Mouse (Mus musculus) B cell, adult 2 months (primary cell): ENCODE data around the gene Nelfe.
"Not testable (repeated sequence)": the region's sequence is repeated elsewhere in the genome, so short reads cannot be mapped to it uniquely, and the experiment has no call there.

ENCODE experiments used
- DNase-seq, 2 experiments: peaks; one replicate each; pipeline ENCODE4 v3.0.0; 2022

Nelfe gene

GRCm38 (mm10) chr17:34849722-34850516, at the start of gene Nelfe, which contains the start of gene Skiv2l:
Nelfe (plus strand) TSS chr17:34850391.
Skiv2l (minus strand) TSS chr17:34850210.
- peak; percentile 99 for DNase-seq

GRCm38 (mm10) chr17:34800781-34801305, 49.3 kb upstream of the Nelfe start:
- DNase-seq, result not testable (repeated sequence)

GRCm38 (mm10) chr17:34802756-34803155, 47.4 kb upstream of the Nelfe start:
- not testable (repeated sequence) for DNase-seq

DNA sequence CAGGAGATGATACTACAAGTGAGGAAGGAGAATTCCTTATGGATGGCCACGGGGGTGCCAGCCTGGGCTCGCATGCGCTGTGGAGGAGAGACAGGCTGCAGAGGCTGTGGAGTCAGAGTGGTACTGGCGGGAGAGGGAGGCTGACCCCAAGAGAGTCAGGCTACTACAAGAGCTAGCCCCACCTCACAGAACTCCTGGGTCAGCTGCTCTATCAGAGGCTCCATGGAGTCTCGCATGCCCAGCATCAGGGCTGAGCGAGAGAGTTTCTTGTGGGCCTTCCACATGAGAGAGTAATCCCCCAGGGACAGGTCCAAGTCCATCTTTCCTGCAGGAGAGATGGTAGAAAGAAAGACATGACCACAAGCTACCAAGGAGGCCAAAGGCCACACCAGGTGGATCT, 46.8 kb upstream of the Nelfe start:
- not testable (repeated sequence) for DNase-seq

GRCm38 (mm10) chr17:34804301-34804700, 45.9 kb upstream of the Nelfe start, which contains the start of gene Cyp21a1:
Cyp21a1 (minus strand) TSS chr17:34804561.
- DNase-seq, result not testable (repeated sequence)

GRCm38 (mm10) chr17:34804871-34805562, 45.2 kb upstream of the Nelfe start:
- peak; percentile 15 to 33 for DNase-seq

DNA sequence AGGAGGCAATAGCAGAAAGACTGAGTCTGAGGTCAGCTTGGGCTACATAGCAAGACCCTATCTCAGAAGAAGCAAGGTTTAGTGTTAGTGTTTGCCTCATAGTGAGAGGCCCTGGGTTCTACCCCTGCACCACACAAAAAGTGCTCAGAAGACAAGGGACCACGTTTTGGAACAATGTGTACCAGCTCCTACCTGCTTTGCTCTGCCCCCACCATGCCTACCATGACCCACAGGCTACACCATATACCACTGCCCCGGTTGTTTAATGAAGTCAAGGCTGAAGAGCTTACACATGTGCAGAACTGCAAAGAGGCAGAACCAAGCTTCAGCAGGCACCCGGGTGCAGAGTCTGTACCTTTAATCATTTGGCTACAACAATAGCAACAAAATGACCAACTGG, 43.0 kb upstream of the Nelfe start:
- no peak for DNase-seq

- no peak for DNase-seq
These were observed 41.5 kb upstream of the Nelfe start for GRCm38 (mm10) chr17:34808599-34809205.

GRCm38 (mm10) chr17:34810411-34810810, 39.8 kb upstream of the Nelfe start:
- DNase-seq, result not testable (repeated sequence)

DNA sequence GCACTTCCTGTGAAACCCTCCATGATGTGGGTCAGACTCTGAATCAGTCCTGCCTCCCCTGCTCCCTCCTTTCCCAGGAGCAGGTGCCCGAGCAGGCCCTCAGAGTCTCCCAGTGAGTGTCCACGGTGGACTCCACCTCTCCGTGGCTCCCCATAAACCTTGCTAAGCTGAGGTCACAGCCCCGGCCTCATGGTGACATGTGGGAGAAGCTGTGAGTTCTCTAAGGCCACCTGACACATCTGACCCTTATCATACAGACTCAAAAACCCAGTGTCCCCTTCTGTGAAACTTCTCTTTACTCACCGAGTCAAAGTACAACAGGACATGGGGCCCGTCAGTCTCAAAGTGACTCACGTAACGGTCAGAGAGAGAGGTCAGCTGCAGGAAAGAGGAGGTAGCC, 39.4 kb upstream of the Nelfe start:
- not testable (repeated sequence) for DNase-seq

- no peak for DNase-seq
These were observed 38.9 kb upstream of the Nelfe start for GRCm38 (mm10) chr17:34811275-34811674.

DNA sequence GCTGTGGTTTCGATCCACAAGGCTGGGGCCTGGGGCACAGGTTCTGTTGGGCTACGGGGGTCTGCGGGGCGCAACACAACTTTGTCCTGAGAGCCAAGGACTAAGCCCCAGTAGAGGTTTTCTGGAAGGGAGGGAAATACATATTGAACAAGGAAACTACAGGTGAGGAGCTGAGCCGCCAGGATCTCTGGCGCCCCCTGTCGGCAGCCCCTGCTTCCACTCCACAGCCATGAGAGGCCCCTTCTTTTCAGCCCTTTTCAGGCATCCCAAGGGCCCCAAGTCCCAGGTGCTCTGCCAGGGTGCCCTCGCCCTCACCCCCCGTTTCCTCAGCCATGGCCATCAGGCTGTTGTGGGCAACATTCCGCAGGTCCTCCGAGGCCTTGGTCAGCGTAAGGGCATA, 36.4 kb upstream of the Nelfe start:
- peak; percentile 64 to 72 for DNase-seq

- DNase-seq, result no peak
These were observed 35.3 kb upstream of the Nelfe start for GRCm38 (mm10) chr17:34814818-34815370.

- DNase-seq, result not testable (repeated sequence)
These were observed 19.4 kb upstream of the Nelfe start for GRCm38 (mm10) chr17:34830776-34831175.

- DNase-seq, result no peak
These were observed 13.9 kb upstream of the Nelfe start for GRCm38 (mm10) chr17:34836155-34836855.

DNA sequence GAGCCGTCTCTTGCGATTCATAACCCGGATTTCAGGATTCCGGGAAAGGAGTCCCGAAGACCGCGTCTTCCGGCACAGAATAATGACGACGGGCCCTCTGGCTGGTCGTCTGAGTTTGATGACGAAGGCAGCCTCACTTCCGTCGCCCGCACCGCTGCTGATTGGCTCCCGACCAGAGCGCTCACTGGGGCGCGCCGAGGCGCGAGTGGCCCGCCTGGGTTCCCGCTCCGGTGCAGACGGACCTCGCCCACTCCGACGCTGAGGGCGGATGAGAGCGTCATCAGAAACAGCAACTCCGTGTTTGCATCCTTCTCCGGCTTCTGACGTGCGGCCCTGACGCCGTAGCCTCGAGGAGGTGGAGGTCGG, 13.4 kb upstream of the Nelfe start, which contains the start of the genes Stk19 and Dxo:
TSS of gene Stk19 (minus strand) at position 90 of the 366 bp plus-strand sequence.
TSS of gene Dxo (plus strand) at position 164 of the 366 bp plus-strand sequence.
- DNase-seq, result peak; percentile 93 to 94

DNA sequence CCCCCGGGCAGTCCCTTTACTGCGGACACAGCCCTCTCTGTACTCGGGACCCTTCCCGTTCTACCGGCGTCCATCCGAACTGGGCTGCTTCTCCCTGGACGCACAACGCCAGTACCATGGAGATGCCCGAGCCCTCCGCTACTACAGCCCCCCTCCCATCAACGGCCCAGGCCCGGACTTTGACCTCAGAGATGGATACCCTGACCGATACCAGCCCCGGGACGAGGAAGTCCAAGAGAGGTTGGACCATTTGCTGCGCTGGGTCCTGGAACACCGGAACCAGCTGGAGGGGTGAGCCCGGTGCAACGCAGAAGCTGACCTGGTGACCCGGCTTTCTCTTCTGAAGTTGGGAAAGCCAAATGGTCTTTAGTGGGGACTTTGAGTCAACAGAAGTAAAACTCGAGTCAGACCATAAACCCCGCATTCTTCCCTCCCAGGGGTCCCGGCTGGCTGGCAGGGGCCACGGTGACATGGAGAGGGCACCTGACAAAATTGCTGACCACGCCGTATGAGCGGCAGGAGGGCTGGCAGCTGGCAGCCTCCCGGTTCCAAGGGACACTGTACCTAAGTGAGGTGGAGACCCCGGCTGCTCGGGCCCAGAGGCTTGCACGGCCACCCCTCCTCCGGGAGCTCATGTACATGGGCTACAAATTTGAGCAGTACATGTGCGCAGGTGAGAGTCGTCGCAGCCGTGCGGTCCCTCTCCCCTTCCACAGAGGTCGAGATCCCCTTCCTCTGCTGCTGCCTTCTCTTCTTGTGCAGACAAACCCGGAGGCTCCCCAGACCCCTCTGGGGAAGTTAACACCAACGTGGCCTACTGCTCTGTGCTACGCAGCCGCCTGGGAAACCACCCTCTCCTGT, 12.5 kb upstream of the Nelfe start:
- no peak for DNase-seq

- no peak for DNase-seq
These were observed 11.4 kb upstream of the Nelfe start for GRCm38 (mm10) chr17:34838785-34839184.

GRCm38 (mm10) chr17:34840736-34841307, 9.4 kb upstream of the Nelfe start:
- no peak for DNase-seq

GRCm38 (mm10) chr17:34844884-34845283, 5.3 kb upstream of the Nelfe start:
- DNase-seq, result no peak

DNA sequence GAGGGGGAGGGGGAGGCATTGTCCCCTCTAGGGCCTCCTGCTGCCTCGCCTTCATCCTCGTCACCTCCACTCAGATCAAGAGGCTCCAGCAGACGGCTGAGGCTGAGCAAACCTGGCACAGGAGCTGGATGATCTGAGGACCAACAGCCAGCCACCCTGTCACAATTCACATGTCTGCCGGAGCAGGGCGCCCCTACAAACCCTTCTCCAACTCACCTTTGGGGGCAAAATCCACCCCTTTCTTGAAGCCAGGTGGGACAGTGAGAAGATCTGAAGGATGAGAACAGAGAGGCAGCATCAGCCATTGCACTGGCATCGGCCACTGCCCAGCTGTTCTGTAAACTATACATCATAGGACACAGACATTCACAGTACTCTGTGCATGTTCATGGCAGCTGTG, 3.0 kb upstream of the Nelfe start:
- no peak for DNase-seq
